Mouse (Mus musculus): ENCODE measurements around the gene Cdk11b.

- no peak for TF ChIP-seq EP300 (IDR thresholded peaks at IDR 0.05)
- TF ChIP-seq CTCF (IDR thresholded peaks at IDR 0.05): no peak
Observed at GRCm38 (mm10) chr4:155603801-155604200, 20.9 kb upstream of the Cdk11b start.

Measured in lung, postnatal 0 days (tissue).